Mouse (Mus musculus) midbrain, postnatal 0 days (tissue): ENCODE measurements at regions not wholly inside any gene's neighbourhood (a gene's known extent, or its start where the extent isn't known, plus 50 kb on each side); places are given as distances from the start of the nearest gene placed in this dataset.

Source experiments
- ATAC-seq: fragments of 200-750 bp; cut with Nextera tagmentation; 2 replicates; pipeline ENCODE4 v1.8.0; 2017; ENCODE audit warnings: moderate number of reproducible peaks, mild to moderate bottlenecking, moderate TSS enrichment, moderate library complexity; ENCODE audit not compliant: low FRiP score
- DNase-seq: peaks from one replicate; pipeline ENCODE4 v3.0.0-alpha.2; 2015; ENCODE audit warnings: low spot score
- H3K27ac ChIP-seq: fragments of 300-500 bp; sonication (generic); 2 replicates; pipeline ENCODE4 v1.5.1; 2014; ENCODE audit warnings: low read depth, mild to moderate bottlenecking, low read length, mixed read lengths
- H3K27me3 ChIP-seq: fragments of 300-500 bp; sonication (generic); 2 replicates; pipeline ENCODE4 v1.6.1; 2014; ENCODE audit warnings: low read length, control low read depth, mixed read lengths; ENCODE audit not compliant: insufficient read depth
- H3K36me3 ChIP-seq: fragments of 300-500 bp; sonication (generic); 2 replicates; pipeline ENCODE4 v1.6.1; 2014; ENCODE audit warnings: low read length, control low read depth, mixed read lengths; ENCODE audit not compliant: insufficient read depth
- H3K4me1 ChIP-seq: fragments of 300-500 bp; sonication (generic); 2 replicates; pipeline ENCODE4 v1.6.1; 2014; ENCODE audit warnings: mild to moderate bottlenecking, control low read depth, antibody characterized with exemption, low read length, mixed read lengths; ENCODE audit not compliant: insufficient read depth
- H3K4me2 ChIP-seq: fragments of 300-500 bp; sonication (generic); 2 replicates; pipeline ENCODE4 v1.6.1; 2014; ENCODE audit warnings: low read depth, mild to moderate bottlenecking, low read length, mixed read lengths; ENCODE audit not compliant: poor library complexity, severe bottlenecking
- H3K4me3 ChIP-seq: fragments of 300-500 bp; sonication (generic); 2 replicates; pipeline ENCODE4 v1.5.1; 2014; ENCODE audit warnings: low read depth, mild to moderate bottlenecking, low read length, moderate library complexity
- H3K9ac ChIP-seq: fragments of 300-500 bp; sonication (generic); replicated peaks from 2 replicates; pipeline ENCODE4 v1.6.1; 2014; ENCODE audit warnings: mild to moderate bottlenecking, low read length, moderate library complexity, mixed read lengths; ENCODE audit not compliant: poor library complexity, severe bottlenecking
- H3K9me3 ChIP-seq: fragments of 300-500 bp; sonication (generic); 2 replicates; pipeline ENCODE4 v1.6.1; 2016; ENCODE audit warnings: low read length, control low read depth
- CTCF ChIP-seq: IDR thresholded peaks from 2 replicates; pipeline ENCODE4 v1.5.1; 2016; ENCODE audit warnings: antibody characterized with exemption, mild to moderate bottlenecking
- WGBS: fragments of 180-500 bp; shearing (Covaris S2); extraction: QIAGEN DNeasy Blood & Tissue Kit; methylation state at CpG from one replicate; pipeline ENCODE4 v1.1.7; 2014; 5-methylcytosine and 5-hydroxymethylcytosine counted together

DNA sequence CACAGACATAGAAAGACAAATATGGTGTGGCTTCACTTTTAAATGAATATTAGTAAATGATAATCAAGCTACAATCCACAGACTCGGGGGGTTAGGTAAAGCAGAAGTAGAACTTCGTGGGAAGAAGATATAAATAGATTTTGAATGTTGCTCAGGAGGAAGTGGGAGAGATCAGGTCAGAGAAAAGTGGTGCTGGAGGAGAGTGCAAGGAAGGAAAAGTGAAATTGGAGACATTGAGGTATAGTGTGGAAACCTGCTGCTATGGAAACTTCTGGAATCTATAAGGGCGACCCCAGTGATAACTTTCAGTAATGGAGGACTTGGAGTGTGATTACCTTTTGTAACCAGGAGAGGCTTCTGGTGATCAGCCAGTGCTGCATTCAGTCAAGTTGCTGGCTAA lies 789.4 kb downstream of the Dach1 start:
- 81% methylated on average over 3 of the region's 3 CpGs for WGBS
- no peak for TF ChIP-seq CTCF
- no peak for ATAC-seq
- Histone ChIP-seq H3K27me3 (no peaks in the 10 kb centered on the region), H3K9ac (no peak overlapping the region), H3K4me3 (no peak overlapping the region), H3K9me3 (no peaks in the 10 kb centered on the region), H3K27ac (no peak overlapping the region), H3K36me3 (no peaks in the 10 kb centered on the region), H3K4me1 (no peaks in the 10 kb centered on the region), H3K4me2 (no peak overlapping the region)
- DNase-seq = no peak

DNA sequence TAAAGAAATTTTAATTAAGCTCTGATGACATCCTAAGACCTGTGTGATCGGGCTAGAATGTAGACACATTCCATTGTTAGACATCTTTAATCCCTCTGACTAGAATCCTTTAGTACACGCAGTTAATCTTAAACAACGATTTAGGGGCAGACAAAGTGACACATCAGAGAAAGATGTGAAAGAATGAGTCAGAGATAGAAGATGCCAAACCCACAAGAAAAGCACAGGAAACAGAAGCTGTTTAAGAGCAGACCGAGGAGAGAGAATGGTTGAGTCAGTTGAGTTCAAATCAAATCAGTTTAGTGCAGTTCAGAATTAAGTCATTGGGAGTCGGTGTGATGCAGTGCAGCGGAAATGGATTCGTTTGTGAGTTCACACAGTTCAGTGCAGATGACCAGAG lies 812.6 kb downstream of the Dach1 start:
- H3K9me3 ChIP-seq = 0 out of 2 replicates have a peak, but pooled peaks cover 4% of the 10 kb centered on the region
- TF ChIP-seq CTCF = no peak
- H3K27me3 ChIP-seq = no peaks in the 10 kb centered on the region
- WGBS = 75% methylated on average over 7 of the region's 7 CpGs
- no peak for DNase-seq
- H3K27ac ChIP-seq = no peak overlapping the region
- H3K9ac ChIP-seq = no peak overlapping the region
- H3K4me1 ChIP-seq = no peaks in the 10 kb centered on the region
- H3K4me3 ChIP-seq = no peak overlapping the region
- no peak overlapping the region for H3K4me2 ChIP-seq
- no peaks in the 10 kb centered on the region for H3K36me3 ChIP-seq
- ATAC-seq = no peak

DNA sequence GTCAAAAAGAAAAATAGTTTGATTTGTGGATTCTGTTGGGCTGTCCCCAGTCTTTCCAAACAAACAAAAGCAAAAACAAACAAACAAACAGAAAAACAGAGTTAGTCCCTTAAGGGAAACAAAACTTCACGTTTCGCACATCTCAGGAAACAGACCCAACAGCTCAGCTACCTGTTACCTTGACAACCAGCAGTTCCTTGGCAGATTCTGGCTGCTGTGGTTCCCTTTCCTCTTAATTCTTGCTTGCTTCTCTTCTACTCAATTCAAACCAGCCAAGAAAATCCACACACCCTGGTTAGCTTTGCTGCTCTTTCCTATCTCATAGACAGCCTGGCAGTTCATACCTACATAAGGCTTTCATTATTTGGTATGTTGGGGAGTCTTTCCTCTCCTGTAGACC lies 821.6 kb downstream of the Dach1 start:
- H3K9ac ChIP-seq = no peak overlapping the region
- DNase-seq (peak; percentile 22), ATAC-seq (no peak)
- no peak for TF ChIP-seq CTCF
- 47% methylated on average over 2 of the region's 2 CpGs for WGBS
- H3K36me3 ChIP-seq = no peaks in the 10 kb centered on the region
- H3K9me3 ChIP-seq = no peaks in the 10 kb centered on the region
- no peak overlapping the region for H3K4me3 ChIP-seq
- H3K4me1 ChIP-seq = no peaks in the 10 kb centered on the region
- no peaks in the 10 kb centered on the region for H3K27me3 ChIP-seq
- H3K4me2 ChIP-seq = no peak overlapping the region
- peak overlapping the region; percentile 28; the same call in 1 of the 2 replicates for H3K27ac ChIP-seq

DNA sequence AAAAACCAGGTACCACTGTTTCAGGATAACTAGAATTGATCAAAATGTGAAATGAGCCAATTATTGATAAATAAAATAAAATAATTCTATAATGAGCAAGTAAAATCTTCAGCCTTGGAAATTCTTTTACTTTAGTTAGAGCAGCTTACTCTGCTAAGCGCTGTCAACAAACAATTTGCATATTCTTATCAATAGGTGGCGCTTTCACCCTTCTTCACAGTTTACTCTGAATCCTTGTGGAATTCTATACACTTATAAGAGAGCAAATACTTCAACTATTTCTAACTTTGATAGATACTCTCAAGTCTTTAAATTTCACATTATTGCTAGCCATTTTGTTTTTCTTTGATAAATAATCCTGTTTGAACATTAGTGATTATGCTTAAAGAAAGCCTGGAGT lies 812.5 kb upstream of the Klhl1 start:
- Histone ChIP-seq H3K9me3 (no peaks in the 10 kb centered on the region), H3K27me3 (no peaks in the 10 kb centered on the region), H3K4me3 (no peak overlapping the region), H3K4me2 (no peak overlapping the region), H3K9ac (no peak overlapping the region), H3K4me1 (no peaks in the 10 kb centered on the region), H3K27ac (no peak overlapping the region), H3K36me3 (no peaks in the 10 kb centered on the region)
- peak; percentile 81 for TF ChIP-seq CTCF
- ATAC-seq = no peak; the same call in 1 of the 2 replicates
- WGBS = 11% methylated on average over 2 of the region's 2 CpGs
- peak; percentile 81 for DNase-seq

DNA sequence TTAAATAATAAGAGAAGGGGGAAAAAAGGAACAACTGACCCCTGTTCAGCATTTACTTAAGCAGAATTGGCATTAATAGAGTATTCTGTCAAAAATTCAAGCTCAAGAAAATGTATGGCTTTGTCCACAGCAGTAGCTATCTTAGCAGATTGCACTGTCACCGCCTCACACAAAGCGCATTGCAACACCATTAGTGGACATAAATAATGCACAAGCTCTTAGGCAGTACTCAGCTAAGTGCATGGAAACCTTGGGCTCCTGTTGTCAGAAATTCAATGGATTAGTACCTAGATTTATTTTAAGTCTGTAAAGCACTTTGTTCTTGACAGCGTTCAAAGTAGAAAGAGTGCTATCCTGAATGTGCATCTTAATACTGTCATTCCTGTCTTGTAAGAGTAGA lies 811.1 kb upstream of the Klhl1 start:
- no peak overlapping the region for H3K9ac ChIP-seq
- 63% methylated on average over 3 of the region's 3 CpGs for WGBS
- no peak for TF ChIP-seq CTCF
- H3K27me3 ChIP-seq = no peaks in the 10 kb centered on the region
- DNase-seq (no peak), ATAC-seq (no peak)
- H3K4me1 ChIP-seq = no peaks in the 10 kb centered on the region
- no peak overlapping the region for H3K27ac ChIP-seq
- no peak overlapping the region for H3K4me3 ChIP-seq
- H3K36me3 ChIP-seq = no peaks in the 10 kb centered on the region
- no peak overlapping the region for H3K4me2 ChIP-seq
- 0 out of 2 replicates have a peak, but pooled peaks cover 2% of the 10 kb centered on the region for H3K9me3 ChIP-seq

DNA sequence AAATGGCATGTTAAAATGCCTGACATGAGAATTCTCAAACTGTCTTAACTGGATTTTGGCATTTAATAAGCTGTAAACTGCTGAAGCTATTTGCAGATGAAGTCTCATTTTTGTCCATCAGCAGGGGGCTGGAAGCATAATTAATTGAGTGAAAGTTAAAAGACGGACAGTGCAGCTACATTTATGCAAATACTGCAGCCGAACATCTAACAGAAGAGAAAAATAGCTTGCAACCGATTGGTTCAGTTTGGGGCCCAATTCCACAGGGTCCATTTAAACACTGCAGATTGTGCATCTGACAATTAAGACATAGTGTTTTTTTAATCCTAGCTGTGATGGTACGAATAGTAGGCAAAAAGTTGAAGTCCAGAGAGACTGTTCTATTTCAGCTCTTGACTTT lies 774.2 kb upstream of the Klhl1 start:
- H3K9ac ChIP-seq = no peak overlapping the region
- DNase-seq = peak; percentile 23
- ATAC-seq = no peak
- H3K4me1 ChIP-seq = no peaks in the 10 kb centered on the region
- no peak overlapping the region for H3K4me2 ChIP-seq
- no peak for TF ChIP-seq CTCF
- WGBS = 32% methylated on average over 4 of the region's 4 CpGs
- H3K27me3 ChIP-seq = no peaks in the 10 kb centered on the region
- H3K4me3 ChIP-seq = no peak overlapping the region
- H3K9me3 ChIP-seq = no peaks in the 10 kb centered on the region
- H3K36me3 ChIP-seq = no peaks in the 10 kb centered on the region
- no peak overlapping the region for H3K27ac ChIP-seq
